Mouse (Mus musculus) layer of hippocampus, postnatal 36 days (tissue): ENCODE results near the gene Zfp551. TPM values are rescaled to one million over a fixed set of nuclear protein-coding genes. Genes with fewer than 3 reads are reported as not detected.
A peak's percentile ranks its signal among the peaks of the same experiment; 100 is the strongest.

ENCODE experiments used
- DNase-seq, 2 experiments: peaks; one replicate each; pipeline ENCODE4 v3.0.0; 2022
- total RNA-seq, 2 experiments: library from RNA; stranded (reverse); gene quantifications; 2 replicates each; pipeline ENCODE4 v1.2.3; 2021

The Zfp551 gene
- 1 to 10 TPM; 8.9 to 9.4 TPM for total RNA-seq

DNA sequence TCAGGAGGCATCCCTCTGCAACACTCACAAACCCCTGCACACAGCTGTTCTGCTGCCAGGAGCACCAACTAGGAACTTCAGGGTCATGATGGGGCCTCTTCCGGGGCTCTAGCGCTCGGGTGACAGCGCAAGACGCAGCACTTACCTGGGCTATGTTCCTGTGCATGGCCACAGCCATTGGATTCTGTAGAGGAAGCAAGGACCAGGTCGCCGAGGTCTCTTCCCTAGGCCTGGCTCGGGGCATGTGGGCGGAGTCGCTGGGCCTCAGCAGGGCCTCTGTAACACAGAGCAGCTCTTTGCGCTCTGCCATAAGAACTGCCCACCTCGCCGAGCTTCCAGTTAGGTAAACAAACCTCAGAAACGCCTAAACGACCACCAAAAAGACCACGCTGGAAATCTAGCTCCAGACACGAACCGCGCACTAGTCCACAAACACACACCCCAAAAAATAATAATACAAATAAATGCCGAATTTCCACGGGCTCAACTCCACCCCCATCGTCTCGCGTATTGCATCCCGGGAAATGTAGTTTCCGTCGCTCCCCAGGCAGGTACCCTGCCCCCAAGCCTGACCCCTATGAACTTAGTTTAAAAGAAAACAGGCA is at the start of gene Zfp551:
Zfp551 (minus strand) TSS at position 507 of the 605 bp plus-strand sequence.
- peak; percentile 53 to 56 for DNase-seq

- no peak for DNase-seq
Observed at GRCm38 (mm10) chr7:12422855-12423254, 304 bp upstream of the Zfp551 start.

DNA sequence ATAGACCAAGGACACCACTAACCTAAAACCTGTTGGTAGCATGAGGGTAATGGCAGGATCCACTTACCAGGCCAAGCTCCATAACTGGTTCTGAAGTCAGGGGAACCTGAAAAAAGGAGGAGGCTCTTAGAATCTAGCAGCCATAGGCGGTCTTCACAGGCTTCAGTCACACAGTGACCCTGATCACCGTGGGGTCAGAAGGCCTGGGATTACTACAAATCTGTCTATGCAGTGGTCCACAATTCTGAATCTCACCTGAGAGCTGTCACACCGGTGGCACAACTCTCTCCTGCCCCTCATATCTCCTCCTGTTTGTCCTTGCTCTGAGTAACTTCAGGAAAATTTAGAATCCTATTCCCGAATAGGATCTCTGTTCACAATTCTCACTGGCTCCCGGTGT is 810 bp downstream of the Zfp551 start:
- DNase-seq: no peak

DNA sequence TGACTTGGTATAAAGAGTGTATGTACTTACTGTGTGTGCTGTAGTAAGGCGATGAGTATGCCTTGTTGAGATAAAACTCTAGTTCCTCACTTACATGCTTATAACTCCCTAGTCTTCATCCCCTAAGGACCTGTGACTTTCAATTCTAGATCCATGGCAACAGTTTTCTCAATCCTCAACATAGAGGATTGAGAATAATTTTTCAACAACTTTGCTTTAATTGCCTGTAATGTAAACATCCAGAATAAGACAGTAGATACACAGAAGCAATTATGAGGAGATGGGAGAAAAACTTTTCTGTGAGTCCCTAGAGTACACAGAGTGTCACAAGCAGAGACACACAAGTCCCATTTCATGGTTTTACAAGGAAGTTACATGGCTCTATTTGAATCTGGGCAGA is 53.4 kb downstream of the Zfp551 start, which contains the start of gene Vmn1r84:
Vmn1r84 (minus strand) TSS at position 101 of the 400 bp plus-strand sequence.
- no peak for DNase-seq

Other genes with a start within 250 kb of the Zfp551 start
- gene Vmn1r80, start 233.5 kb downstream of the Zfp551 start, total RNA-seq: not detected
- not detected for gene Vmn1r81, start 154.5 kb downstream of the Zfp551 start, total RNA-seq
- not detected for gene Vmn1r82, start 122.3 kb downstream of the Zfp551 start, total RNA-seq
- not detected for gene Vmn1r83, start 93.3 kb downstream of the Zfp551 start, total RNA-seq
- gene Vmn1r84, start 53.5 kb downstream of the Zfp551 start, total RNA-seq: not detected
- 10 to 100 TPM; 12.6 to 13.5 TPM for gene Zfp606, start 55.5 kb upstream of the Zfp551 start, total RNA-seq
- gene 2900092C05Rik, start 89.8 kb upstream of the Zfp551 start, total RNA-seq: not detected
- under 1 TPM; 0.02 to 0.05 TPM for gene Vmn2r53, start 186.0 kb upstream of the Zfp551 start, total RNA-seq
- gene Vmn2r54, start 217.6 kb upstream of the Zfp551 start, total RNA-seq: not detected